Mouse (Mus musculus) gastrocnemius, adult 2 months (tissue): ENCODE measurements around the gene Nelfb. TPM values are rescaled to one million over a fixed set of nuclear protein-coding genes. Genes with fewer than 3 reads are reported as not detected.

ENCODE experiments used
- DNase-seq: peaks from one replicate; pipeline ENCODE4 v3.0.0; 2022
- H3K27ac ChIP-seq: fragments of 200-600 bp; 2 replicates; pipeline ENCODE4 v1.8.1; 2022; ENCODE audit warnings: mild to moderate bottlenecking
- H3K4me3 ChIP-seq: fragments of 200-600 bp; 2 replicates; pipeline ENCODE4 v1.8.1; 2022; ENCODE audit warnings: mild to moderate bottlenecking, moderate library complexity
- CTCF ChIP-seq: fragments of 200-600 bp; IDR thresholded peaks from 2 replicates; pipeline ENCODE4 v1.8.1; 2022; ENCODE audit warnings: antibody characterized with exemption, mild to moderate bottlenecking, moderate library complexity
- intact Hi-C: fragments of 180-260 bp; cut with DNase I; formaldehyde crosslinking; loops from one replicate; pipeline ENCODE4 v1.15.1; 2025
- total RNA-seq, 2 experiments: library from RNA; stranded (reverse); gene quantifications; 2 replicates each; pipeline ENCODE4 v1.2.3; 2021

Gene Nelfb
- total RNA-seq, 2 experiments from 2014 or later = 22.3 to 23.1 TPM

DNA sequence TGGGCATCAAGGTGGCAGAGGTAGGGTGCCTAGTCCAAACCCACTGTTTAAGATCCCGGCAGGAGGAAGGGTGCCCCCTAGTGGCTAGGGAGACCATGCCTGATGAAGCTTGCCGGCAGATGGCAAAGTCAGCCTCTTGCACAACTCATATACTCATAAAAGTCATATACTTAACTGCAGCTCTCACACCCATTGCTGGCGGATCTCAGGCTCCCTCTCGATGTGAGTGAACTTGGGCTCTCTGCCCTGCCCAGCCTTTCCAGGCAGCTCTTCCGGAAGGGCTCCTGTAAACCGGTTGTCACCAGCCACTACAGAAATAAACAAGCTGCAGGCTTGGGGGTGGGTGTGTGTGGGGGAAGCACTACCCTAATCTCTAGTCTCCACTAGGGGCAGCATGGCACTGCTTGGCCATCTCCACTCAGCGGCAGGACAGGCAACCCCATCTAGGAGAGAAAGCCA lies 17.2 kb upstream of the Nelfb start:
- TF ChIP-seq CTCF = peak; percentile 73
- H3K4me3 ChIP-seq = peak overlapping the region; percentile 61
- peak; percentile 91 for DNase-seq
- intact Hi-C loops = loop anchor here (1.0 to 5.0 kb wide), 3 partner anchors 27 to 64 kb away; partner anchors contain the start of gene Tmem203
- H3K27ac ChIP-seq = peak overlapping the region; percentile 98

DNA sequence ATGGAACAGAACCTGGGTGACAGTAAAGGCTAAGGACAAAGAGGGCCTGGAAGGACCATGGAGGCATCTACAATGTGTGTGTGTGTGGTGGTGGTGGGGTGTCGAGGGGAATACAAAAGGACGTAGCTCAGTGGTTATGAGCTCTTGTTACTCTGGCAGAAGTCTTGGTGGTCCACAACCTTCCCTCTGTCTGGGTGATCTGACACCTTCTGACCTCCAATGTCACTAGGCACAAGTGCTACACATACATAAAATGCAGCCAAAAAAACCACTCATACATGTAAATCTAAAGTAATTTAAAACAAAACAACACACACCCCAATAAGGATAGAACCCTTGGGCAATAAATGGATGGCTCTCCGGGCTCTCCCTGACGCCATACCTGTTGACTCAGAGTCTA lies 16.1 kb upstream of the Nelfb start:
- intact Hi-C loops = loop anchor here (5.0 kb wide), 1 partner anchor 65 kb away; no protein-coding TSS in a partner anchor
- no peak for DNase-seq
- TF ChIP-seq CTCF = no peak
- H3K4me3 ChIP-seq = no peak overlapping the region
- H3K27ac ChIP-seq = peak overlapping the region; percentile 98

DNA sequence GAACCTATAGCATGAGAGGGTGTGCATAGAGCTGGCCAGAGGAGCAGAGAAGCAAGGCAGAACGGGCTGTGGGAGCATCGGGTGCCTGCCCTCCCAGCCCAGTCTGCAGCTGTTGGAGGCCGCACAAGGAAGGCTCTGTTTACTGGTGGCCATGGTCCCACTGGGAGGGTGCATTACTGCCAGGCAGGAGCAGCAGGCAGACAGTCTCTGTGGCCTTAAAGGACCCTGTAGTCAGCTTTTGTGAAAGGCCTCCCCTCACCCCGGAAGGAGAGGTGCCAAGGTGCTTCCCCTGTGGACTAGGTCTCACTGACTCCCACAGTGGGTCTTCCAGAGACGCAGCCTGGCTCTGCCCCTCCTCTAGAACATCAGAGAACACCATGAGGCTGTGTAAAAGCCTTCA lies 15.6 kb upstream of the Nelfb start:
- TF ChIP-seq CTCF = no peak
- DNase-seq = peak; percentile 83
- intact Hi-C loops = loop anchor here (5.0 kb wide), 1 partner anchor 65 kb away; no protein-coding TSS in a partner anchor
- Histone ChIP-seq H3K4me3 (peak overlapping the region; percentile 26; the same call in 1 of the 2 replicates), H3K27ac (peak overlapping the region; percentile 98)

DNA sequence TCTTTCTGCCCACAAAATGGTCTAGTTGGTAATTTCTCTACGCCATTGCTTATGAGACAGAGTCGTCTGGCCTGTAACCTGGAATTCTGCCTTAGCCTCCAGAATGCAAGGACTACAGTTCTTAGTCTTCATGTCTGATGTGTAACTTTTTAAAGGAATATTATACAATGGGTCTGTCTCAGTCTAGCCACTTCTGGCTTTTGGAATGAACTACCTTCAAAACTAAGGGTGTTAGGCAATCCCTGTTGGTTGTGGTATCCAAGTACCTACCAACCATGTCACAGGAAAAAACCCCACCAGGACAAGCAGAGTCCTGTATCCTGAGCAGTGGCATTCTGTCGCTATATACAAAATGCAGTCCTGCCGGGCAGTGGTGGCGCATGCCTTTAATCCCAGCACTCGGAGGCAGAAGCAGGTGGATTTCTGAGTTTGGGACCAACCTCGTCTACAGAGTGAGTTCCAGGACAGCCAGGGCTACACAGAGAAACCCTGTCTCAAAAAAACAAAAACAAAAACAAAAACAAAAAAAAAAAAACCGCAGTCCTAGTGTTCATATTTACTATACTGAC lies 14.6 kb upstream of the Nelfb start:
- DNase-seq = no peak
- intact Hi-C loops = loop anchor here (5.0 kb wide), 1 partner anchor 66 kb away; no protein-coding TSS in a partner anchor
- Histone ChIP-seq H3K27ac (peak overlapping the region; percentile 98), H3K4me3 (peak overlapping the region; percentile 72)
- TF ChIP-seq CTCF = no peak

DNA sequence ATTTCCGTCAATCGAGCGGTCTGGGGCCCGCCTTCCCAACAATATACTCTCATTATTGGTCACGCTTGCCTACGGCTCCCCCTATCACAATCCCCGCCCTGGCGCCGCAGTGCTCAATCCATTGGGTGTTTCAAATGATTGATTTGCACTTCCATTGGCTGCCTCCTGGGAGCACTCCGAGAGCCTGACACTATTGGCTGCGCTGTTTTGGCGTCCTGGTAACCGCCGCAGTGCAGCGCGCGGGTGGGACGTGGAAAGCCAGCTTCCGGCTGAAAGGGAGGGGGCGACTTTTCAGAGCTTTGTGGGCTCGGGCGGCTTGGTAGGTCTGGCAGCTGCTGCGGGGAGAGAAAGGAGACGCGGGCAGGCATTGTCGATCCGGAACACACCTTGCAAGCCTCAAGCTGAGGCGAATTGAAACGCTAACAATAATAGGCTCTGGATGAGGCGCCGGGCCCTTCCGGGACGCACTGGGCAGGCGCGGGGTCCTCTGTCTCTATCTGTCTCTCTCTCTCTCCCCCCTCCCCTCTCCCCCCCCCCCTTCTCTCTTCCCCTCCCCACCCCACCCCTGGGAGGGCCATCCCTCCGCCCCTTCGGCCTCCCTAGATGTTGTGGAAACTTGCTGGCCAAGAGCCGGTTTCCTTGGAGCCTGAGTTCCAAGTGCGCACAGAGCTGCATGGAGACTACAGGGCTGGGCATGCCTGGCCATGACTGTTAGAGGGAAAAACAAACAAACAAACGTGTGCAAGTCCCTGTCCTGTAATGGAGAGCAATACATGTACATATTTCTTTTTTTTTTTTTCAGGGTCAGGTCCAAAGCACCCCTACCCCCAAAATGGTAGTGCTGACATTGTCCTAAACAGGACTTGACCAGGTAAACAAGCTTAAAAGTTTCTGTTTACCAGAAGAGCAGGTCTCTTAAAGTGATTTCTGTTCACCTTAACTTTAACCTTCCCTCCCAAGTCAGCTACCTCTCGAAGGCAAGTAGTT lies 13.8 kb upstream of the Nelfb start:
- intact Hi-C loops = loop anchor here (5.0 kb wide), 1 partner anchor 67 kb away; no protein-coding TSS in a partner anchor
- Histone ChIP-seq H3K27ac (peak overlapping the region; percentile 98), H3K4me3 (peak overlapping the region; percentile 93)
- TF ChIP-seq CTCF = no peak
- DNase-seq = peak; percentile 99

DNA sequence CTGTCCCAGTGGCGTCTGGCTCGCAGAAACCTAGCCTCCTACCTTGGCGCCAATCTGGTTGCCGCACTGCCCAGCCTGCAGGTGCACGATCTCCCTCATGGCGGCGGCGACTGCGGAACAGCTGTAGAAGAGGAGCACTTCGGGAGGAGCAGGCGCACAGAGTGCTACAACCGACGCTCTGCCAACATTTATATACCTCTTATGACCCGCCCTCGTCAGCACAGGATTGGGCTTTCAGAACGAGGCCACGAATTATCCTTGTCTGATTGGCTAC lies 13.1 kb upstream of the Nelfb start, which contains the start of gene Tubb4b:
Tubb4b (minus strand) TSS at position 211 of the 274 bp plus-strand sequence.
- intact Hi-C loops = no loop called here

DNA sequence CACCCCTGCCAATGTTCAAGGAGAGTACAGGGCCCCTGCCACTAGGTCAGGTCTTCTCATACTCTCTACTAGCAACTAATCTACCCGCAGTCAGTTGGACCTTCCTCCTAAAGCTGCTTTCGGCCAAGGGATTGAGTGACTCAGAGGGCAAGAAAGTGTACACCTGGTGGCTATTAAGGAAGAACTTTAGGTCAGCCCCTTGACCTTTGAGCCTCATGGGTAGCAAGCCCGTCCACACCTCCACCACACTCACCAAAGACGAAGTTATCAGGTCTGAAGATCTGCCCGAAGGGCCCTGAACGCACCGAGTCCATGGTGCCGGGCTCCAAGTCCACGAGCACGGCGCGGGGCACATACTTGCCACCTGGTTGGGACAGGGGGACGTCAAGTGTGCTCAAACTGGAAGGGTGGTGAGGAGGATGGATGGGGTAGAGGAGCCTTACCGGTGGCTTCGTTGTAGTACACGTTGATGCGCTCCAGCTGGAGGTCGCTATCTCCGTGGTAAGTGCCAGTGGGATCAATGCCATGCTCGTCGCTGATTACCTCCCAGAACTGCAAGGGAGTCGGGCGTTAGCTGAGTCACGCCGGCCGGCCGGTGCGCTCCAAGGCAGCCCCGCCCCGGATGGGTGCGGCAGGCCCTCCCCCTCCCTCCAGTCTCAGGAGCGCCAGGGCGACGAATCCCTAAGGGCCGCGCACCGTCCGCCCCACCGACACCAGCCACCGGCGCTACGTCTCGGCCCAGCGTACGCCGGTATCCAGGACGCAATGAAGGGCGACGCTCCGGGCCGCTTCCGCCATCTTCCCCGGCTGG lies 12.6 kb upstream of the Nelfb start:
- no peak for TF ChIP-seq CTCF
- intact Hi-C loops = no loop called here
- peak; percentile 94 for DNase-seq
- peak overlapping the region; percentile 97 for H3K27ac ChIP-seq
- H3K4me3 ChIP-seq = peak overlapping the region; percentile 93

More for the DNA sequence above, 13.1 kb upstream of the Nelfb start, which contains the start of gene Tubb4b:
- Histone ChIP-seq H3K27ac (peak within 1 kb of the TSS; percentile 98), H3K4me3 (peak within 1 kb of the TSS; percentile 93)
- DNase-seq = no peak
- peak; percentile 37; the same call in 1 of the 2 replicates for TF ChIP-seq CTCF

DNA sequence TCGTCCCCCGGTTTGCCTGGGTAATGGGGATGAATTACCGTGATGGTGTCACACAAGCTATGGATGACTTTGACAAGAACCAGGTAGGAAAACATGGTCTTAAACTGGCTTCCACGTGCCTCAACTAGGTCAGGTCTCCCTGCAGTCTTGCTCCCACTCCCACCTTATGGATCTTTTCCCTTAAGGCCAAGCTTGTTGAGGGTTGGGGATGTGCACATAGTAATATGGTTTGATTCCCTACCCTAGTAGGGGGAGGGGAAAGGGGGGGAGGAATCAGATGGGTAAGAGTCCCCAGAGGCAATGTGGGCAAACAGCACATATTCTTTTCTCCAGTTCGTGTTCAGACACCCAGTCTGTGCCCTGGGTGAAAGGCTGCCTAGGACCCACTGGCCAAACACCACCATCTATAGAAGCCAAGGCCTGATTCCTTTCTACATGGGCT lies 10.1 kb upstream of the Nelfb start:
- no peak for DNase-seq
- peak overlapping the region; percentile 51 for H3K4me3 ChIP-seq
- H3K27ac ChIP-seq = peak overlapping the region; percentile 41; the same call in 1 of the 2 replicates
- intact Hi-C loops = no loop called here
- no peak for TF ChIP-seq CTCF

DNA sequence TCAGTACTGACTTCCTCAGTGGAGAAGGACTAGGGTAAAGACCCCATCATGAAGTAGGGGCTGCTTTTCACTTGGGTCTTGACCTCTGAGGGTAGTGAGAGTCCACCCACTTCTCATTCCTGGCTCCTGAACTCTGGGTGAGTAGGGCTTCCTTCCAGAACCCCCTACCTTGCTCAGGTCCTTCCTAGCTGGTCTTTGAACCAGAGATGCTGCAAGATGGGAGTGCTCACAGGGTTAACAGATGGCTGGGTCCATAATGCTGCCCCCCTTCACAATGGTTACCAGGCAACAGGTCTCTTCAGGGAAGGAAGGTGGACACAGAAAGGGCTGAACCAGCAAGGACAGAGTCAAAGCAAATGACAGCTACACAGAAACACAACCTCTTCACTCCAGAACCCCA lies 7.2 kb upstream of the Nelfb start, which contains the start of gene Fam166a:
Fam166a (plus strand) TSS at position 301 of the 400 bp plus-strand sequence.
- no peak for TF ChIP-seq CTCF
- intact Hi-C loops = no loop called here
- no peak for DNase-seq

DNA sequence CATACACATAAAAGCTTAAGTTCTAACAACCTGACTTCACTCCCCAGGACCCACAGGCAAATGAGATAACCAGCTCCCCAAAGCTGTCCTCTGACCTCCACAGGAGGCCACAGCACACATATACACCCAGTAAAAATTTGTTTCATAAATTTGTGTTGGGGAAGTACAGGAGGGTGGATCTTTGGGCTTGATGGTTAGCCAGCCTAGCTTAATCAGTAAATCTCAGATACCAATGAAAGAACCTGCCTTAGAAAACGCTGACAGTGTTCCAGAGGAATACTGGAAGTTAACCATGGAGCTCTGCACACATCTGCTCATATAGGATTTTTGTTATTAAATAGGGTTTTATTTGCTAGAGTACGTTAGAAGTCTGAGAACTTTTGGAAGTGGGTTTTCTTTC lies 6.4 kb upstream of the Nelfb start:
- Histone ChIP-seq H3K27ac (no peak overlapping the region), H3K4me3 (no peak overlapping the region)
- intact Hi-C loops = no loop called here
- DNase-seq = no peak
- no peak for TF ChIP-seq CTCF

More for the DNA sequence above, 7.2 kb upstream of the Nelfb start, which contains the start of gene Fam166a:
- Histone ChIP-seq H3K4me3 (no peak within 1 kb of the TSS), H3K27ac (no peak within 1 kb of the TSS)

DNA sequence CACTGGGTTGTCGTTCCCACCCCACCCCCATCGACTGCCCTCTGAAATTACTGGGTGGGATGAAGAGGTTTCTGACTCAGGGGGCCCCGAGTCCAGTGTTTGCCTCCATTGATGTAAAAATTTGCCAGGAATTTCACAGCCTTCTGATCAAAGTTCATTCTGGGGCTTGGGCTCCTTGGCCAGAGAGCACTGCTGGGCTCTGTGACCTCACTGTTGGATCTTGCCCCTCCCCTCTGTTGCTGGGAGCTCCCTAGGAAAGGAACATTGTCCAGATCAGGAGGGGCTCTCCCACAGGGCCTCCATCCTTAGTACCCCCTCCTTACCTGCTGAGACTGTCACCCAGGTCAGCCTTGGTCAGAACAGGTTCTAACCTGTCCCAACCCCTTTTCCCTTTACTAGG lies 3.2 kb upstream of the Nelfb start, which contains the start of gene Stpg3:
Stpg3 (minus strand) TSS at position 194 of the 400 bp plus-strand sequence.
- DNase-seq = no peak
- TF ChIP-seq CTCF = no peak
- intact Hi-C loops = no loop called here
- Histone ChIP-seq H3K4me3 (no peak within 1 kb of the TSS), H3K27ac (no peak within 1 kb of the TSS)
